Mouse (Mus musculus): ENCODE results near the gene Arid1b. TPM values are rescaled to one million over a fixed set of nuclear protein-coding genes. Genes with fewer than 3 reads are reported as not detected.
A peak's percentile ranks its signal among the peaks of the same experiment; 100 is the strongest.

Gene Arid1b
- polyA plus RNA-seq, 1 experiment from 2014 or later = 7.2 TPM

- ATAC-seq (no peak), DNase-seq (ENCODE audit: low spot score) (no peak)
- Histone ChIP-seq H3K27ac (ENCODE audit: low read length) (no peak overlapping the region), H3K9me3 (ENCODE audit: low read length) (no peaks in the 10 kb centered on the region), H3K36me3 (ENCODE audit: insufficient read depth, low read length) (0 out of 2 replicates have a peak, but pooled peaks cover 2% of the 10 kb centered on the region), H3K4me2 (replicated peaks; ENCODE audit: low read depth, low read length) (no peak overlapping the region), H3K9ac (replicated peaks; ENCODE audit: low read depth) (no peak overlapping the region), H3K4me1 (ENCODE audit: insufficient read depth, low read depth, low read length) (no peaks in the 10 kb centered on the region; the same call in 1 of the 2 replicates), H3K4me3 (ENCODE audit: low read depth, low read length) (no peak overlapping the region), H3K27me3 (replicated peaks; ENCODE audit: insufficient read depth, low read length) (no peaks in the 10 kb centered on the region)
- TF ChIP-seq EP300 (IDR thresholded peaks at IDR 0.05) = no peak
- no peak for TF ChIP-seq CTCF (IDR thresholded peaks at IDR 0.05)
- WGBS = 64% methylated on average over 13 of the region's 13 CpGs
Observed at GRCm38 (mm10) chr17:5285877-5286440, 291.8 kb downstream of the Arid1b start.

DNA sequence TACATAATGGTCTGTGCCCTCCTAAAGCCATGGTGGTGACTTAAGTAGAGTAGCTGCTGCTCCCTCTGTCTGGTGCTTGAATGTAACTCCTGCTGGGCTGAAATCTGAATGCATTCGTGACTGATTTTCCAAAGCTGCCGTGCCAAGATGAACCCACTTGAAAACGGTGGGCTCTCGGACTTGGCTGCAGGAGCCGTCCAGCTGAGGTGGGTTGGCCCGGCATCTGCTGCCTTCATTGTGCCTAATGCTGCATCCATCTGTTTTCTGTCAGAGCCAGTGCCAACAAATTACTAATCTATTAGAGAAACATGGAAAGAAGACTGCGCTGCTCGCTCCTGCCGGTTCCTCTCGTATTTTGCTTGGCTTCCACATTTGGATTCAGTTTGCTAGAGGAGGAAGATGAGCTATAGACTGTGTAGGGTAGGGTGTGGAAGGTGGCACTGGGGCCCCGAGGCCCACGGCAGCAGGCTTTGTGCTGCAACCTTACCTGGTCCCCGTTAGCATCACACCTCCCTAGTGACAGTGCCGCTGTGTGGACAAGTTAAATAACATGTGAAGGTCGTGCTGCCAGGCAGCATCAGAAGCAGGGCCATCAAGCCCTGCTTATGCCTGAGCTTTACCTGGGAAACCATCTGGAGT, 292.6 kb downstream of the Arid1b start:
- Histone ChIP-seq H3K9me3 (ENCODE audit: low read length) (no peaks in the 10 kb centered on the region), H3K27me3 (replicated peaks; ENCODE audit: insufficient read depth, low read length) (no peaks in the 10 kb centered on the region), H3K4me3 (ENCODE audit: low read depth, low read length) (no peak overlapping the region), H3K4me1 (ENCODE audit: insufficient read depth, low read depth, low read length) (no peaks in the 10 kb centered on the region; the same call in 1 of the 2 replicates), H3K27ac (ENCODE audit: low read length) (no peak overlapping the region), H3K9ac (replicated peaks; ENCODE audit: low read depth) (no peak overlapping the region), H3K4me2 (replicated peaks; ENCODE audit: low read depth, low read length) (no peak overlapping the region), H3K36me3 (ENCODE audit: insufficient read depth, low read length) (0 out of 2 replicates have a peak, but pooled peaks cover 9% of the 10 kb centered on the region)
- TF ChIP-seq CTCF (IDR thresholded peaks at IDR 0.05) (no peak), EP300 (IDR thresholded peaks at IDR 0.05) (no peak)
- ATAC-seq (no peak), DNase-seq (ENCODE audit: low spot score) (no peak)
- 80% methylated on average over 15 of the region's 15 CpGs for WGBS

- WGBS = 57% methylated on average over 4 of the region's 4 CpGs
- Histone ChIP-seq H3K4me1 (ENCODE audit: insufficient read depth, low read depth, low read length) (no peaks in the 10 kb centered on the region; the same call in 1 of the 2 replicates), H3K4me3 (ENCODE audit: low read depth, low read length) (no peak overlapping the region), H3K4me2 (replicated peaks; ENCODE audit: low read depth, low read length) (no peak overlapping the region), H3K27ac (ENCODE audit: low read length) (no peak overlapping the region), H3K9me3 (ENCODE audit: low read length) (no peaks in the 10 kb centered on the region), H3K27me3 (replicated peaks; ENCODE audit: insufficient read depth, low read length) (no peaks in the 10 kb centered on the region), H3K36me3 (ENCODE audit: insufficient read depth, low read length) (0 out of 2 replicates have a peak, but pooled peaks cover 10% of the 10 kb centered on the region), H3K9ac (replicated peaks; ENCODE audit: low read depth) (no peak overlapping the region)
- ATAC-seq (no peak), DNase-seq (ENCODE audit: low spot score) (no peak)
- no peak for TF ChIP-seq CTCF (IDR thresholded peaks at IDR 0.05)
- TF ChIP-seq EP300 (IDR thresholded peaks at IDR 0.05) = no peak
Observed at GRCm38 (mm10) chr17:5287210-5287591, 293.1 kb downstream of the Arid1b start.

DNA sequence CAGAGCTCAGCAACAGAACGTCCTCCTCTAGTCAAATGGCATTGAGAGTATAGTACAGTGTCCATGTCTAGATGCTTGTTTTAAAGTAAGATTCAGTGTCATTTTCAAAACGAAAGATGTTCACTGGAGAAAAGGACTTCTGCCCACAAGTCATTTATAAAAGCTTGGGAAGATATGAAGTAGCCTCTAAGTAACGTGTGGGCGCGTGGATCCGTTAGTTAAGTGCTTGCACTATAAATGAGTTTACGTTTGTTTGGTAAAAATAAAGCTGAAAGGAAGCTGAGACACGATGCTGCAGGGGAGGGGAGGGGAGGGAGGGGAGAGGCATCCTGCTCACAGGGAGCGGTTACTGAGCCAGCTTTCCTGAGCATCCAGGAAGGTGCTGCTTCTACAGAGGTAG, 293.5 kb downstream of the Arid1b start:
- no peaks in the 10 kb centered on the region for H3K27me3 ChIP-seq (replicated peaks; ENCODE audit: insufficient read depth, low read length)
- no peak for TF ChIP-seq EP300 (IDR thresholded peaks at IDR 0.05)
- TF ChIP-seq CTCF (IDR thresholded peaks at IDR 0.05) = no peak
- no peak overlapping the region for H3K9ac ChIP-seq (replicated peaks; ENCODE audit: low read depth)
- no peak overlapping the region for H3K4me2 ChIP-seq (replicated peaks; ENCODE audit: low read depth, low read length)
- 61% methylated on average over 9 of the region's 9 CpGs for WGBS
- H3K9me3 ChIP-seq (ENCODE audit: low read length) = no peaks in the 10 kb centered on the region
- H3K36me3 ChIP-seq (ENCODE audit: insufficient read depth, low read length) = 0 out of 2 replicates have a peak, but pooled peaks cover 10% of the 10 kb centered on the region
- DNase-seq (ENCODE audit: low spot score) = no peak
- no peak overlapping the region for H3K4me3 ChIP-seq (ENCODE audit: low read depth, low read length)
- no peak overlapping the region for H3K27ac ChIP-seq (ENCODE audit: low read length)
- H3K4me1 ChIP-seq (ENCODE audit: insufficient read depth, low read depth, low read length) = no peaks in the 10 kb centered on the region; the same call in 1 of the 2 replicates
- ATAC-seq = no peak

DNA sequence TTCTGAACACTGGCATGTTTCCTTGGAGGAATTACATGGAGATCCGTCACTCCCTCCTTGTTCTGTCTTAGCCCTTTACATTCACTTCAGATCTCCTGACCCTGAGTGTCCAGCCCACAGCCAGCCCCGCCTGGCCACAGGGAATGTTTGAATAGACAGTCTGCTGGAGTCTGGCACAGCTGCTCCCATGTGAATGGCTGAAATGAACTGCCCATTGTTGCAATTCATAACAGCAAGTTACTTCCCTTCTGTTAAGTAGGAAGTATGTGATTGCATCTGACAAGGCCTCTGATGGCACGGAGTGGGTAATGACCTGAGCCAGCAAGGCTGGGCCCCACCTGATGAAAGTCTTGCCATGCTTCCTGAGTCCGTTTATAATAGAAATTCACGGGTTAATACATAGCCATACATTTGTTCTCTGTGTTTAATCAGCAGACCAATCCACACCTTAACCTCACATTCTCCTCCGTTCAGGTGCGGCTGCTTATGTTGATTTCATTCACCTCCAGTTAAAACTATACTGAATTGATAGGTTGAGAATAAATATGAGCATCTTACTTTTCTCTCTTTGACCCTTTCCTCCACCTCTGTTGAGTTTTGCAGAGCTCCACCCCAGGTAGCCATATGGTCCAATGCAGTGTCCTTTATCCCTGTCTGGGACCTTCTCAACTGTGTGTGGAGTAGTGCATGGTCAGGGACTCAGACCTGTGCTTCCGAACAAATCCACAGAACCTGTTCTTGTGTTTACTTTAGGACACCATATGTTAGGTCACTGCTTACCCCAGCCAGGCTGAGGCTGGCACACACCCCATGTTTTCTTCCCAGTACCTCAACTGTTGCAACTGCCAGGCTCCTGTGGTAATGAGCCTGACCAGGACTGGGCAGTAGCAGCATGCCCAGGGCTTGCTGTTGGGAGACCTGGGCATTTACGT, 299.8 kb downstream of the Arid1b start:
- 0 out of 2 replicates have a peak overlapping the region, but pooled peaks have one; percentile 26 for H3K27ac ChIP-seq (ENCODE audit: low read length)
- 50% methylated on average over 9 of the region's 9 CpGs for WGBS

More for the DNA sequence above, 299.8 kb downstream of the Arid1b start:
- ATAC-seq = no peak
- 0 out of 2 replicates have a peak, but pooled peaks cover 20% of the 10 kb centered on the region for H3K36me3 ChIP-seq (ENCODE audit: insufficient read depth, low read length)
- H3K4me2 ChIP-seq (replicated peaks; ENCODE audit: low read depth, low read length) = no peak overlapping the region
- H3K9me3 ChIP-seq (ENCODE audit: low read length) = no peaks in the 10 kb centered on the region
- H3K27me3 ChIP-seq (replicated peaks; ENCODE audit: insufficient read depth, low read length) = no peaks in the 10 kb centered on the region
- DNase-seq (ENCODE audit: low spot score) = no peak
- TF ChIP-seq EP300 (IDR thresholded peaks at IDR 0.05) (no peak), CTCF (IDR thresholded peaks at IDR 0.05) (no peak)
- H3K4me1 ChIP-seq (ENCODE audit: insufficient read depth, low read depth, low read length) = peaks cover 8% of the 10 kb centered on the region; the same call in 1 of the 2 replicates
- H3K9ac ChIP-seq (replicated peaks; ENCODE audit: low read depth) = no peak overlapping the region
- H3K4me3 ChIP-seq (ENCODE audit: low read depth, low read length) = no peak overlapping the region

All from lung, postnatal 0 days (tissue).